Mouse (Mus musculus) hindbrain, embryonic 14.5 days (tissue): ENCODE measurements around the gene Ddc. TPM values are rescaled to one million over a fixed set of nuclear protein-coding genes. Genes with fewer than 3 reads are reported as not detected.

ENCODE experiments used
- ATAC-seq: fragments of 200-750 bp; cut with Nextera tagmentation; 2 replicates; pipeline ENCODE4 v1.8.0; 2017; ENCODE audit warnings: moderate number of reproducible peaks, mild to moderate bottlenecking, moderate TSS enrichment, moderate library complexity; ENCODE audit not compliant: low FRiP score
- DNase-seq: peaks from one replicate; pipeline ENCODE4 v3.0.0-alpha.2; 2015; ENCODE audit warnings: low spot score
- H3K27ac ChIP-seq: fragments of 300-500 bp; sonication (generic); 2 replicates; pipeline ENCODE4 v1.5.1; 2014; ENCODE audit warnings: mild to moderate bottlenecking, moderate library complexity
- H3K27me3 ChIP-seq: fragments of 300-500 bp; sonication (generic); 2 replicates; pipeline ENCODE4 v1.6.1; 2014; ENCODE audit warnings: mild to moderate bottlenecking, low read length, mixed read lengths; ENCODE audit not compliant: control insufficient read depth, insufficient read depth
- H3K36me3 ChIP-seq: fragments of 300-500 bp; sonication (generic); replicated peaks from 2 replicates; pipeline ENCODE4 v1.6.1; 2014; ENCODE audit not compliant: control insufficient read depth, insufficient read depth
- H3K4me1 ChIP-seq: fragments of 300-500 bp; sonication (generic); replicated peaks from 2 replicates; pipeline ENCODE4 v1.6.1; 2014; ENCODE audit warnings: antibody characterized with exemption, low read length, mixed read lengths; ENCODE audit not compliant: control insufficient read depth, insufficient read depth
- H3K4me2 ChIP-seq: fragments of 300-500 bp; sonication (generic); replicated peaks from 2 replicates; pipeline ENCODE4 v1.6.1; 2014; ENCODE audit warnings: mild to moderate bottlenecking, moderate library complexity
- H3K4me3 ChIP-seq: fragments of 300-500 bp; sonication (generic); replicated peaks from 2 replicates; pipeline ENCODE4 v1.5.1; 2014; ENCODE audit warnings: mild to moderate bottlenecking, low read length
- H3K9ac ChIP-seq: fragments of 300-500 bp; sonication (generic); 2 replicates; pipeline ENCODE4 v1.6.1; 2014
- H3K9me3 ChIP-seq: fragments of 300-500 bp; sonication (generic); 2 replicates; pipeline ENCODE4 v1.6.1; 2016; ENCODE audit warnings: low read length; ENCODE audit not compliant: control insufficient read depth
- WGBS: fragments of 180-500 bp; shearing (Covaris S2); extraction: QIAGEN DNeasy Blood & Tissue Kit; methylation state at CpG from one replicate; pipeline ENCODE4 v1.1.7; 2014; 5-methylcytosine and 5-hydroxymethylcytosine counted together
- polyA plus RNA-seq: library from polyadenylated mRNA; unstranded; fragments of >200 nt; fragmentation: Nextera tagmentation; extraction: Ambion mirVana; gene quantifications from 2 replicates; pipeline ENCODE4 v1.2.1, GENCODE M21; 2014

Gene Ddc
- polyA plus RNA-seq, 1 experiment from 2014 or later: 7.0 TPM

DNA sequence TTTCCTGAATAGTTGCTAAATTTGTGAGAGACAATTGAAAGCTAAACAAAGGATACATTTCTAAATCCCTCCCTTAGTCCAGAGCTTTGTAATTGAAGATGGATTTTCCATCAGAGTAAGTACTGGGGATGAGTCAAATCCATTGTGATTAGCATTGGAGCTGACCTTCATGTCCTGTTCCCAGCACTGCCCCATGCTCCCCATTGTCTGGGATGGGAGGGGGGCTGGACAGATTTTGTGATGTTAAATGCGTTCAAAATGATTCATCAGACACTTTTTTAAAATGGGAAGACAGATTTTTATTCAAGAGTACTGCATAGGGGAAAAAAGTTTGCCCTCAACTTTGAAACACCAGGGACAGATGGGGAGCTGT lies 16.2 kb downstream of the Ddc start:
- no peak overlapping the region for H3K4me2 ChIP-seq
- no peaks in the 10 kb centered on the region for H3K36me3 ChIP-seq
- 18% methylated on average over 1 of the region's 1 CpGs for WGBS
- no peaks in the 10 kb centered on the region for H3K27me3 ChIP-seq
- H3K27ac ChIP-seq: no peak overlapping the region
- peaks cover 18% of the 10 kb centered on the region for H3K4me1 ChIP-seq
- H3K9ac ChIP-seq: no peak overlapping the region
- no peaks in the 10 kb centered on the region for H3K9me3 ChIP-seq
- H3K4me3 ChIP-seq: no peak overlapping the region
- ATAC-seq (no peak), DNase-seq (no peak)

DNA sequence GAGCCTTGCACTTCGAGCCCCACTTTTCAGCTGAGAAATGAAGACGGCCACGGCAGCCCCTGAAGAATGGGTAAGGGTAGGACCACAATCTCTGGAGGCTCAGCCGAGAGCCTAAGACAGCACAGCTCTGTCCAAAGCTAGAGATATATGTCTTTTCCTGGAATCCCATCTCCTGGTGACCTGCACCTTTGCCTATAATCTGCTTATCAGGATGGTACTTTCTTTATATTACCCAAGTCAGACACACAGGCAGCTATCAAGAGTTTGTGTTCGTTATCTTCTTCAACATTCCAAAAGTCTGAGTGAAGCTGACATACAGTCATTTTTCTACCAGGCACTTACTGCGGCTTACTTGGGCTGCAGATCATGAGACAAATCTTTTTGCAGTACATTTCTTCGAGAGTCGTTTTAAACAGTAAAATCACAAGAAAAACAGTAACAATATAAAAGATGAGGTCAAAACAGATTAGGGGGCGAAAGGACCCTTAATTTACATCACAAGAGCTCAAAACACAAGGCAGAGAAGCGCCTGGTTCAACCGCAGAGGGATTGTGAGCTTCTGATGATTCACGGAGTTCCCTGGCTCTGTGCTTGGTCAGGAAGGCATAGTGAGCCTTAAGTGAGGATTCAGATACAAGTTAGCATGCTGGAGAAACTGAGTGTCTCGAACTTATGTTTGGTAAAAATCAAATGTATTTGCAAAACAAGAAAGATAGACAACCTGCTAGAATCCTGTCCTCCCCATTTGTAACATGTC lies 16.7 kb downstream of the Ddc start:
- no peaks in the 10 kb centered on the region for H3K9me3 ChIP-seq
- DNase-seq: no peak
- no peaks in the 10 kb centered on the region for H3K27me3 ChIP-seq
- no peak overlapping the region for H3K4me3 ChIP-seq
- no peak overlapping the region for H3K4me2 ChIP-seq
- no peak for ATAC-seq
- WGBS: 24% methylated on average over 13 of the region's 13 CpGs
- no peaks in the 10 kb centered on the region for H3K36me3 ChIP-seq
- H3K9ac ChIP-seq: no peak overlapping the region
- H3K27ac ChIP-seq: no peak overlapping the region
- H3K4me1 ChIP-seq: peaks cover 18% of the 10 kb centered on the region

DNA sequence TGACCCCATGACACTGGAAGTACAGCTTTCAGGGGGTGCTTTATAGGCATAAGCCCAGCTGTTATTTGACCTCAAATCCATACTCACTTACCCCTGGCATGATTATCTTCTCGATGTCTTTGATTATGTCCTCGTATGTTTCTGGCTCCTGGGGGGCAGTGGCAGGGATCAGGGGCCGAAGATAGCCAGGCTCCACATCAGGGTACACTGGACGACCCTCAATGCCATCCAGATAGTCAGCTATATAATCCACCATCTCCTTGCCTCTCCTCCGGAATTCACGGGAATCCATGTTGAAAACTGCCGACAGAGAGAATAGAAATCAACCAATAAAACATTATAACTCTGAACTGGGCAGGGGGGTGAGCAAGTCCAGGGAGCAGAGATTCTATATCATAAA lies 17.6 kb downstream of the Ddc start:
- no peak overlapping the region for H3K4me2 ChIP-seq
- no peak overlapping the region for H3K4me3 ChIP-seq
- no peak overlapping the region for H3K9ac ChIP-seq
- H3K27ac ChIP-seq: no peak overlapping the region
- DNase-seq: no peak
- H3K9me3 ChIP-seq: no peaks in the 10 kb centered on the region
- H3K27me3 ChIP-seq: no peaks in the 10 kb centered on the region
- 90% methylated on average over 7 of the region's 7 CpGs for WGBS
- no peaks in the 10 kb centered on the region for H3K36me3 ChIP-seq
- no peak for ATAC-seq
- peaks cover 18% of the 10 kb centered on the region for H3K4me1 ChIP-seq

DNA sequence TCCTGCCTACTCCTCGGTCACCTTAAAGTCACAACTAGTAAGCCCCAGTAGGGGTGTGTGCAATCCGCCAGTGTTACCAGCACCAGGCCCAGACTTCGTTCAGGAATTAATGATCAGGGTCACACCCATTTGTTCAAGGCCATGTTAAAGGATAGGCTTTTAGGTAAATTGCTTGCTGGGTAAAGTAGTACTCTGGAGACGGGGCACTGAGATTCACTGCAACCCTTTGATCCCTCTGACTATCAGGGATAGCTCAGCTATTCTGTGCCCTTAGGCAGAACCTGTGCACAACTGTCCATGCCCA lies 18.3 kb downstream of the Ddc start:
- no peaks in the 10 kb centered on the region for H3K36me3 ChIP-seq
- DNase-seq (no peak), ATAC-seq (no peak)
- H3K27me3 ChIP-seq: no peaks in the 10 kb centered on the region
- H3K9me3 ChIP-seq: no peaks in the 10 kb centered on the region
- WGBS: 67% methylated on average over 4 of the region's 4 CpGs
- no peak overlapping the region for H3K27ac ChIP-seq
- H3K4me2 ChIP-seq: no peak overlapping the region
- H3K9ac ChIP-seq: no peak overlapping the region
- H3K4me1 ChIP-seq: peaks cover 14% of the 10 kb centered on the region
- no peak overlapping the region for H3K4me3 ChIP-seq

DNA sequence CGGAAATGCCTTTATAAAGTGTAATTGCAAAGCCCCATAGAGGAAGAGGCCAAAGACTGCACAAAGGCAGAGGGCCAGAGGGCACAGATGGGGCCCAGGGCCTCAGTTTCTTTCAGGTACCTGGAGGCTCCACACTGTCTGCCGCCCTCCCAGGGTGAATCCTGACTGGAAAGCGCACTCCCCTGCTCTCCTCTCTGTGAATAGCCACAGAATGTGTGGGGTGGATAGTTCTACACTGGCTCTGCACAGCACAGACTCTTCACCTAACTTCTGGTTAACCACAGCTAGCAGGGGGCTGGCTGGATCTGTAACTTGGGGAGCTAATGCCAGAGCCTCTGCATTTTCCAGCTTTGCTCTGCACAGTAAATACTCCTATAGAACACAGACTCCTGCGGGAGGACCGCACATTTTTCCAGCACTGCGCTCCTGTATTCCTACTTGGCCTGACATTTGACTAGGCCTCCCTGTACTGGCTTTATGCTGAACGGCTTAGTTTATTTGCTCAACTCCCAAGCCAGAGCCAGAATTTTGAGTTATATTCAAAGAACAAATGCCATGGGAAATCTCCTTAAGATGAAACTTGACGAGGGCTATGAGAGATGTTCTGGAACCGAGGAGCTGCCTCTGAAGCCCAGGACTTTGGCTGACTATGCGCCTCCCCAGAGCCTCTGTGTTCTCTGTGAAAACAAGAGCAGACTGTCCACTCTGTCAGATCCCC lies 18.8 kb downstream of the Ddc start:
- Histone ChIP-seq H3K27ac (no peak overlapping the region; the same call in 1 of the 2 replicates), H3K27me3 (no peaks in the 10 kb centered on the region), H3K36me3 (no peaks in the 10 kb centered on the region), H3K4me3 (no peak overlapping the region), H3K4me1 (peaks cover 10% of the 10 kb centered on the region), H3K9me3 (no peaks in the 10 kb centered on the region), H3K9ac (peak overlapping the region; percentile 16; the same call in 1 of the 2 replicates), H3K4me2 (no peak overlapping the region)
- DNase-seq: no peak
- no peak for ATAC-seq
- WGBS: 61% methylated on average over 10 of the region's 10 CpGs

DNA sequence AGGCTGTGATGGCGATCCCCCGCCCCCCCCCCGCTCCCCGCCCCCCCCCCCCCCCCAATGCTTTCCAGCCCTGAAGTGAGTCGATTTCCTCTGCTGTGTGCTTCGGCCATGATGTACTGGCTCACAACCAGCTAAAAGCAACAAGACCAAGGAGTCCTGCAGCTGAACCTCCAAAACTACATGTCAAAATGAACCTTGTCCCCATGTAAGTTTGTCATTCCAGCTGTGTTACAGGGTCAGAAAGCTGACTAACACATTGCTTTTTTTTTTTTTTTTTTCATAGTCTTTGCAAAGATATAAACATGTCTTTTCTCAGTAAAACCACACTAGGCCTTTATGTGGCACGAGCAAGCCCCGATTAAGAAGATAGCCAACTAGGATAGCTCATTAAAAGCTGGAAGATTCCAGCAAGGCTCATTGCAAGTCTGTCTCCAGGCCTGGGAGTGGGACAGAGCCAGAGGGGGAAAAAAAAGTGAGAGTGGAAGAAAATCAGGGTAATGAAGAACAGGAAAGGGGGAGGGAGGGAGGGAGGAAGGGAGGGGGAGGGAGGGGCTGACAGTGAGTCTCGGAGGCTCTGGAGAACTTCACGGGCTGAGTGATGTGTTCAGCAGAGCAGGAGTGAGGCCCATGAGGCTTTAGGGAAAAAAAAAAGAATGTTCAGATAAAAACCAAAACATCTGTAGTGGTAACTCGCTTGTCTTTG lies 19.5 kb downstream of the Ddc start:
- Histone ChIP-seq H3K9ac (no peak overlapping the region), H3K4me3 (no peak overlapping the region), H3K4me2 (no peak overlapping the region), H3K36me3 (no peaks in the 10 kb centered on the region), H3K27me3 (no peaks in the 10 kb centered on the region), H3K9me3 (no peaks in the 10 kb centered on the region), H3K4me1 (peaks cover 8% of the 10 kb centered on the region), H3K27ac (no peak overlapping the region; the same call in 1 of the 2 replicates)
- DNase-seq: no peak
- ATAC-seq: no peak
- 14% methylated on average over 11 of the region's 11 CpGs for WGBS

DNA sequence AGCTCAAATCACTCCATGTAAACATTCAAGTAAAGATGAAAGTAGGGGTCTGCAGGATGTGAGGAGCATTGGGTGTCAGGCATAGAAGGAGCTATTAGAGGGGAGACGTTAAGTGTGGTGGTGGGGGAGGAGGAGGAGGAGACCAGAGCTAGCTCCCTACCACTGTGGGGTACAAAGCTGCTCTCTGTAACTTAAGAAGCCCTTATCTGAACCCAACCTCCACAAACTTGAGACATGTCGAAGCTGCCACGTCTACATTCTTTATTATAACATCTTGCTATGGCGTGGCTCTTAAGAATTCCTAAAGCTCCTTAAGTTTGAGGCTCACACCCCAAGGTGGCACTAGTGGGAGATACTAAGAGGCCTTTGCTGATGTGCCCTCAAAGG lies 20.1 kb downstream of the Ddc start:
- H3K4me3 ChIP-seq: no peak overlapping the region
- H3K4me2 ChIP-seq: no peak overlapping the region
- DNase-seq (no peak), ATAC-seq (no peak)
- no peaks in the 10 kb centered on the region for H3K36me3 ChIP-seq
- 52% methylated on average over 4 of the region's 4 CpGs for WGBS
- H3K4me1 ChIP-seq: peaks cover 13% of the 10 kb centered on the region
- no peaks in the 10 kb centered on the region for H3K27me3 ChIP-seq
- H3K9ac ChIP-seq: no peak overlapping the region
- H3K9me3 ChIP-seq: no peaks in the 10 kb centered on the region
- H3K27ac ChIP-seq: no peak overlapping the region

DNA sequence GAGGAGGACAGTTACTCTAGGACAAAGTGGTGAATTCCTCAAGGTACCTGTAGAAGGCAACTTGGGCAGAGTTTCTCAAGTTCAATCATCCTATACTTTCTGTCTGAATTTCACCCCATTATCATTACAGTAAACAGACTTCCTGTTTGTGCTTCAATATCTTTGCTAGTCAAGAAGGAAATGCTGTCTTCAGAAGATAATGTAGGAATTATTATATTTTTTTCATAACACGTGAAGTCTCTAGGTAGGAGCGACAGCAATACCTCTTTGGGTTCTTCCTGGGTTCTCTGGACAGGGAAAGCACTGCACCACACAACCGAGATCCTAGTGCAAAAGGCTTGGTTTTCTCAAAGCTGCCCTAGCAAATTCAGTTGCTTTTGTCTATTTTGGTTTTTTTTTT lies 21.6 kb downstream of the Ddc start:
- no peak for DNase-seq
- H3K27me3 ChIP-seq: no peaks in the 10 kb centered on the region
- H3K36me3 ChIP-seq: no peaks in the 10 kb centered on the region
- H3K9me3 ChIP-seq: no peaks in the 10 kb centered on the region
- H3K4me3 ChIP-seq: no peak overlapping the region
- peaks cover 15% of the 10 kb centered on the region for H3K4me1 ChIP-seq
- no peak for ATAC-seq
- H3K9ac ChIP-seq: no peak overlapping the region
- no peak overlapping the region for H3K27ac ChIP-seq
- H3K4me2 ChIP-seq: no peak overlapping the region
- 88% methylated on average over 3 of the region's 3 CpGs for WGBS

DNA sequence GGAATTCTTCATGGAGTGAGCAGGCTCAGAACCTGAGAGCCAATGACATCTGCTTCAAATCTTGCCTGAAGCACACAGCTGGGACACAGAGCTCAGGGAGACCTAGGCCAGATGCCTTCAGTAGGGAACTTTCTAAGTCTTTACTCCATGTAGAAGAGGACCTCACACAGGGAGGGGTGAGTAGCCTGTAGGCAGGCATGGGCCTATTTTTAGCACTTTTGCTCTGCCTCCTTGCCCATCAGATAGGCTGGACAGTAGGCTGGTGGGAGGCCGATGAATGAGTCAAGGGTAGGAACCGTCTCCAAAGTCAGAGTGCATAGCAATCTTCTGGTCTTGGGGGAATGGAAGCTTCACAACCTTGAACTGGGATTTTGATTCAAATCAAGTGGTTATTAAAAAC lies 22.7 kb downstream of the Ddc start:
- H3K4me3 ChIP-seq: no peak overlapping the region
- no peak overlapping the region for H3K27ac ChIP-seq
- WGBS: 90% methylated on average over 2 of the region's 2 CpGs
- H3K36me3 ChIP-seq: no peaks in the 10 kb centered on the region
- no peak overlapping the region for H3K4me2 ChIP-seq
- ATAC-seq (no peak), DNase-seq (no peak)
- no peak overlapping the region for H3K9ac ChIP-seq
- peaks cover 15% of the 10 kb centered on the region for H3K4me1 ChIP-seq
- no peaks in the 10 kb centered on the region for H3K9me3 ChIP-seq
- no peaks in the 10 kb centered on the region for H3K27me3 ChIP-seq
